Mouse (Mus musculus) limb, embryonic 11.5 days (tissue): ENCODE measurements around the gene Cdadc1. TPM values are rescaled to one million over a fixed set of nuclear protein-coding genes. Genes with fewer than 3 reads are reported as not detected.
A peak's percentile ranks its signal among the peaks of the same experiment; 100 is the strongest.

ENCODE experiments used
- ATAC-seq: fragments of 200-750 bp; cut with Nextera tagmentation; 2 replicates; pipeline ENCODE4 v1.8.0; 2017; ENCODE audit warnings: low read depth; ENCODE audit not compliant: insufficient number of reproducible peaks, low FRiP score, low TSS enrichment
- DNase-seq: peaks from one replicate; pipeline ENCODE4 v3.0.0-alpha.2; 2015; ENCODE audit warnings: low spot score
- H3K27ac ChIP-seq: fragments of 300-500 bp; sonication (generic); replicated peaks from 2 replicates; pipeline ENCODE4 v1.5.1; 2014; ENCODE audit warnings: low read depth, mild to moderate bottlenecking, low read length
- H3K27me3 ChIP-seq: fragments of 300-500 bp; sonication (generic); 2 replicates; pipeline ENCODE4 v1.6.1; 2014; ENCODE audit warnings: mild to moderate bottlenecking, low read length, mixed read lengths; ENCODE audit not compliant: control insufficient read depth, insufficient read depth
- H3K36me3 ChIP-seq: fragments of 300-500 bp; sonication (generic); 2 replicates; pipeline ENCODE4 v1.6.1; 2014; ENCODE audit warnings: mild to moderate bottlenecking, low read length, moderate library complexity, mixed read lengths; ENCODE audit not compliant: control insufficient read depth, insufficient read depth
- H3K4me1 ChIP-seq: fragments of 300-500 bp; sonication (generic); 2 replicates; pipeline ENCODE4 v1.6.1; 2014; ENCODE audit warnings: low read length, mixed read lengths; ENCODE audit not compliant: control insufficient read depth, insufficient read depth
- H3K4me2 ChIP-seq: fragments of 300-500 bp; sonication (generic); 2 replicates; pipeline ENCODE4 v1.6.1; 2014; ENCODE audit warnings: low read depth, mild to moderate bottlenecking, moderate library complexity; ENCODE audit not compliant: severe bottlenecking
- H3K4me3 ChIP-seq: fragments of 300-500 bp; sonication (generic); 2 replicates; pipeline ENCODE4 v1.5.1; 2014; ENCODE audit warnings: low read depth, low read length
- H3K9ac ChIP-seq: fragments of 300-500 bp; sonication (generic); 2 replicates; pipeline ENCODE4 v1.6.1; 2014; ENCODE audit warnings: mild to moderate bottlenecking, low read length
- H3K9me3 ChIP-seq: fragments of 300-500 bp; sonication (generic); 2 replicates; pipeline ENCODE4 v1.6.1; 2016; ENCODE audit warnings: low read length; ENCODE audit not compliant: control insufficient read depth
- WGBS: fragments of 180-500 bp; shearing (Covaris S2); extraction: QIAGEN DNeasy Blood & Tissue Kit; methylation state at CpG from one replicate; pipeline ENCODE4 v1.1.7; 2014; 5-methylcytosine and 5-hydroxymethylcytosine counted together
- polyA plus RNA-seq: library from polyadenylated mRNA; unstranded; fragments of >200 nt; fragmentation: Nextera tagmentation; extraction: Ambion mirVana; gene quantifications from 2 replicates; pipeline ENCODE4 v1.2.1, GENCODE M21; 2014

Gene Cdadc1
- 24.6 and 32.5 TPM in 2 replicates for polyA plus RNA-seq

- WGBS = under 1% methylated on average over 46 of the region's 48 CpGs
- no peak within 1 kb of the TSS; the same call in 1 of the 2 replicates for H3K27ac ChIP-seq
Observed at GRCm38 (mm10) chr14:59597398-59598259, at the start of gene Cdadc1. TSS of gene Cdadc1 (minus strand) at chr14:59597959.

GRCm38 (mm10) chr14:59646826-59647697 is 49.3 kb upstream of the Cdadc1 start:
- H3K9me3 ChIP-seq = no peaks in the 10 kb centered on the region
- H3K9ac ChIP-seq = no peak overlapping the region
- 58% methylated on average over 16 of the region's 16 CpGs for WGBS
- no peaks in the 10 kb centered on the region for H3K36me3 ChIP-seq
- peaks cover 14% of the 10 kb centered on the region for H3K4me1 ChIP-seq
- H3K4me3 ChIP-seq = no peak overlapping the region
- no peak overlapping the region for H3K4me2 ChIP-seq
- no peaks in the 10 kb centered on the region for H3K27me3 ChIP-seq
- peak; percentile 39 for DNase-seq
- ATAC-seq = no peak
- H3K27ac ChIP-seq = peak overlapping the region; percentile 62

More at GRCm38 (mm10) chr14:59597398-59598259, at the start of gene Cdadc1:
- H3K4me3 ChIP-seq = peak within 1 kb of the TSS; percentile 91
- ATAC-seq = peak; percentile 84
- peak within 1 kb of the TSS; percentile 90 for H3K4me2 ChIP-seq
- H3K9me3 ChIP-seq = no peaks in the 10 kb centered on the region
- peak within 1 kb of the TSS; percentile 73 for H3K9ac ChIP-seq
- no peaks in the 10 kb centered on the region for H3K27me3 ChIP-seq
- H3K36me3 ChIP-seq = no peaks in the 10 kb centered on the region
- DNase-seq = peak; percentile 99
- peaks cover 4% of the 10 kb centered on the region; the same call in 1 of the 2 replicates for H3K4me1 ChIP-seq

- Histone ChIP-seq H3K9me3 (no peaks in the 10 kb centered on the region), H3K9ac (no peak overlapping the region), H3K36me3 (no peaks in the 10 kb centered on the region), H3K4me2 (no peak overlapping the region), H3K27me3 (no peaks in the 10 kb centered on the region), H3K4me3 (no peak overlapping the region), H3K4me1 (peaks cover 14% of the 10 kb centered on the region), H3K27ac (no peak overlapping the region)
- ATAC-seq (no peak), DNase-seq (no peak)
- WGBS = 64% methylated on average over 3 of the region's 3 CpGs
Observed at GRCm38 (mm10) chr14:59644896-59645295, 47.1 kb upstream of the Cdadc1 start.

GRCm38 (mm10) chr14:59644166-59644565 is 46.4 kb upstream of the Cdadc1 start:
- Histone ChIP-seq H3K27me3 (no peaks in the 10 kb centered on the region), H3K9ac (no peak overlapping the region), H3K4me2 (no peak overlapping the region), H3K36me3 (no peaks in the 10 kb centered on the region), H3K4me1 (peaks cover 14% of the 10 kb centered on the region), H3K9me3 (no peaks in the 10 kb centered on the region), H3K4me3 (no peak overlapping the region), H3K27ac (no peak overlapping the region)
- DNase-seq (no peak), ATAC-seq (no peak)
- 84% methylated on average over 1 of the region's 1 CpGs for WGBS

- Histone ChIP-seq H3K4me1 (peaks cover 14% of the 10 kb centered on the region), H3K27me3 (no peaks in the 10 kb centered on the region), H3K9me3 (no peaks in the 10 kb centered on the region), H3K27ac (no peak overlapping the region), H3K4me3 (no peak overlapping the region), H3K9ac (no peak overlapping the region), H3K4me2 (no peak overlapping the region), H3K36me3 (no peaks in the 10 kb centered on the region)
- DNase-seq (no peak), ATAC-seq (no peak)
- 70% methylated on average over 12 of the region's 12 CpGs for WGBS
Observed at GRCm38 (mm10) chr14:59643582-59643981, 45.8 kb upstream of the Cdadc1 start.

GRCm38 (mm10) chr14:59641856-59642255 is 44.1 kb upstream of the Cdadc1 start:
- no peak overlapping the region for H3K27ac ChIP-seq
- no peaks in the 10 kb centered on the region for H3K36me3 ChIP-seq
- peaks cover 3% of the 10 kb centered on the region; the same call in 1 of the 2 replicates for H3K4me1 ChIP-seq
- no peaks in the 10 kb centered on the region for H3K27me3 ChIP-seq
- no peaks in the 10 kb centered on the region for H3K9me3 ChIP-seq
- WGBS = 46% methylated on average over 5 of the region's 5 CpGs
- no peak overlapping the region for H3K4me2 ChIP-seq
- DNase-seq (no peak), ATAC-seq (no peak)
- H3K9ac ChIP-seq = no peak overlapping the region
- no peak overlapping the region for H3K4me3 ChIP-seq

GRCm38 (mm10) chr14:59638906-59639703 is 41.3 kb upstream of the Cdadc1 start:
- no peak for DNase-seq
- no peak for ATAC-seq
- Histone ChIP-seq H3K36me3 (no peaks in the 10 kb centered on the region), H3K9me3 (no peaks in the 10 kb centered on the region), H3K27me3 (no peaks in the 10 kb centered on the region), H3K27ac (no peak overlapping the region), H3K9ac (no peak overlapping the region), H3K4me3 (no peak overlapping the region), H3K4me1 (no peaks in the 10 kb centered on the region), H3K4me2 (no peak overlapping the region)
- 54% methylated on average over 7 of the region's 7 CpGs for WGBS

GRCm38 (mm10) chr14:59633988-59634387 is 36.2 kb upstream of the Cdadc1 start:
- ATAC-seq (no peak), DNase-seq (no peak)
- Histone ChIP-seq H3K27ac (no peak overlapping the region), H3K36me3 (no peaks in the 10 kb centered on the region), H3K4me1 (no peaks in the 10 kb centered on the region), H3K9ac (no peak overlapping the region), H3K9me3 (no peaks in the 10 kb centered on the region), H3K27me3 (no peaks in the 10 kb centered on the region), H3K4me3 (no peak overlapping the region), H3K4me2 (no peak overlapping the region)
- WGBS = 86% methylated on average over 9 of the region's 9 CpGs
